Mouse (Mus musculus) lung, postnatal 0 days (tissue): ENCODE data around the gene Nkain2.

Experiments
- CTCF ChIP-seq: IDR thresholded peaks from 2 replicates; pipeline ENCODE4 v1.5.1; 2016; ENCODE audit warnings: antibody characterized with exemption, mild to moderate bottlenecking
- EP300 ChIP-seq: IDR thresholded peaks from 2 replicates; pipeline ENCODE4 v1.6.1; 2016; ENCODE audit warnings: antibody characterized with exemption, mild to moderate bottlenecking, control low read depth

- no peak for TF ChIP-seq CTCF
- no peak for TF ChIP-seq EP300
Observed at GRCm38 (mm10) chr10:32243266-32243882, 646.9 kb downstream of the Nkain2 start.
